17 mouse cellular contexts compared by ENCODE assay signal in the genomic region with DNA sequence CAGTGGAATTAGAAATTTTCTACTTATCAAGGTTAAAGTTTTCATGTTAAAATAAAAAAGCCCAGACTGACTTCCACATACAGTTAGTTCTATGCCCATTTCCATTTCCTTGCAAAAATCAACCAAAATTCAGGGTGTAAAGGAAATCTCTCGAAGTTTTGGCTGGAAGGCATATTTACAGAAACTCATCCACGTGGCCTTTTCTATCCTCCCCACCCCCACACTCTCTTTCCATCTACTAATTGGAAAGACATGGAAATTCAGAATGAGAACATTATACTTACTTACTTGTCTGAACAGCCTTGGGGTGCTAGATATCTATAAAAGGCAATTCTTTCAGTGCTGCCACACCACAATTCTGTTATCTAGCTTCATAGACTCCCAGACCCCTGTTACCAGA.
DNase-seq lines count a peak whose midpoint lies in the region; ATAC-seq and TF ChIP-seq lines count a peak whose summit lies in the region.
"Had no signal": no experiment of that assay in that cellular context is flagged by ENCODE, and none has a peak within 500 bp of the region (broad histone marks: within the 10 kb centered on the region; RNA-seq: fewer than 3 reads in every experiment).

No protein-coding gene starts in this region.

- no peak for DNase-seq in layer of hippocampus, adult 2 months (ENCODE audit: low spot score in 2 of 2)
- no peak for DNase-seq in layer of hippocampus, postnatal 25 days (ENCODE audit: extremely low spot score in 1 of 2, low spot score in 1 of 2)
- peak; percentile 23 for DNase-seq in adipocyte (ENCODE audit: low spot score)
- peak; percentile 48 for DNase-seq in embryonic facial prominence, embryonic 14.5 days (ENCODE audit: low spot score)
- no peak for DNase-seq in adrenal gland, adult 2 months
- DNase-seq: adrenal gland, postnatal 10 days; gastrocnemius, postnatal 36 days; kidney, adult 11 months; liver; liver, postnatal 0 days; right cerebral cortex, adult 18-20 months; thymus, postnatal 14 days had no signal

- H3K4me1 ChIP-seq in forebrain, embryonic 16.5 days (replicated peaks; ENCODE audit: control insufficient read depth, insufficient read depth, low read length): peaks cover 24% of the 10 kb centered on the region
- peaks cover 35% of the 10 kb centered on the region for H3K4me1 ChIP-seq in forebrain, embryonic 13.5 days
- H3K4me1 ChIP-seq in embryonic facial prominence, embryonic 14.5 days (ENCODE audit: control insufficient read depth, insufficient read depth, low read length): peaks cover 23% of the 10 kb centered on the region

- ATAC-seq in forebrain, embryonic 16.5 days: no peak
- no peak for ATAC-seq in forebrain, embryonic 13.5 days
- ATAC-seq in embryonic facial prominence, embryonic 14.5 days (ENCODE audit: low read depth): no peak
- ATAC-seq: liver, postnatal 0 days had no signal

- no peak overlapping the region for H3K9ac ChIP-seq in forebrain, embryonic 16.5 days (replicated peaks; ENCODE audit: low read depth, low read length)
- no peak overlapping the region for H3K9ac ChIP-seq in forebrain, embryonic 13.5 days
- H3K9ac ChIP-seq in embryonic facial prominence, embryonic 14.5 days (ENCODE audit: low read depth, low read length): no peak overlapping the region
- H3K9ac ChIP-seq: heart, embryonic 15.5 days; liver, postnatal 0 days; midbrain, embryonic 12.5 days; neural tube, embryonic 12.5 days had no signal

- no peaks in the 10 kb centered on the region for H3K36me3 ChIP-seq in forebrain, embryonic 16.5 days (ENCODE audit: control insufficient read depth, insufficient read depth)
- H3K36me3 ChIP-seq in forebrain, embryonic 13.5 days (ENCODE audit: poor library complexity, severe bottlenecking): no peaks in the 10 kb centered on the region
- H3K36me3 ChIP-seq in embryonic facial prominence, embryonic 14.5 days (ENCODE audit: control insufficient read depth, insufficient read depth, low read length): no peaks in the 10 kb centered on the region
- H3K36me3 ChIP-seq: heart, embryonic 15.5 days; midbrain, embryonic 12.5 days; neural tube, embryonic 12.5 days had no signal

- no peak for TF ChIP-seq CTCF in layer of hippocampus, adult 2 months (conservative IDR thresholded peaks at IDR 0.05)

- no peaks in the 10 kb centered on the region for H3K27me3 ChIP-seq in forebrain, embryonic 16.5 days (replicated peaks; ENCODE audit: control insufficient read depth, insufficient read depth, low read length)
- H3K27me3 ChIP-seq in forebrain, embryonic 13.5 days: no peaks in the 10 kb centered on the region
- H3K27me3 ChIP-seq in embryonic facial prominence, embryonic 14.5 days (replicated peaks; ENCODE audit: control insufficient read depth, insufficient read depth, low read length): no peaks in the 10 kb centered on the region
- H3K27me3 ChIP-seq: heart, embryonic 15.5 days; midbrain, embryonic 12.5 days; neural tube, embryonic 12.5 days had no signal

- H3K27ac ChIP-seq in forebrain, embryonic 16.5 days (ENCODE audit: low read length): peak overlapping the region; percentile 44
- no peak overlapping the region for H3K27ac ChIP-seq in forebrain, embryonic 13.5 days
- peak overlapping the region; percentile 91 for H3K27ac ChIP-seq in layer of hippocampus, adult 2 months
- H3K27ac ChIP-seq in embryonic facial prominence, embryonic 14.5 days (replicated peaks; ENCODE audit: low read depth, low read length): no peak overlapping the region
- H3K27ac ChIP-seq: heart, embryonic 15.5 days; midbrain, embryonic 12.5 days; neural tube, embryonic 12.5 days had no signal

- 41% methylated on average over 2 of the region's 2 CpGs for WGBS in forebrain, embryonic 16.5 days
- WGBS in forebrain, embryonic 13.5 days: 61% methylated on average over 2 of the region's 2 CpGs
- 23% methylated on average over 2 of the region's 2 CpGs for WGBS in embryonic facial prominence, embryonic 14.5 days

- H3K4me3 ChIP-seq in forebrain, embryonic 16.5 days (replicated peaks; ENCODE audit: low read length): no peak overlapping the region
- H3K4me3 ChIP-seq in forebrain, embryonic 13.5 days: no peak overlapping the region
- H3K4me3 ChIP-seq in layer of hippocampus, adult 2 months: no peak overlapping the region
- no peak overlapping the region for H3K4me3 ChIP-seq in embryonic facial prominence, embryonic 14.5 days (ENCODE audit: low read depth, low read length)
- H3K4me3 ChIP-seq: heart, embryonic 15.5 days; midbrain, embryonic 12.5 days; neural tube, embryonic 12.5 days had no signal

- H3K9me3 ChIP-seq in forebrain, embryonic 16.5 days (ENCODE audit: control insufficient read depth, low read length): no peaks in the 10 kb centered on the region
- no peaks in the 10 kb centered on the region for H3K9me3 ChIP-seq in forebrain, embryonic 13.5 days (replicated peaks)
- H3K9me3 ChIP-seq in embryonic facial prominence, embryonic 14.5 days (ENCODE audit: control insufficient read depth, low read length): no peaks in the 10 kb centered on the region
- H3K9me3 ChIP-seq: heart, embryonic 15.5 days; midbrain, embryonic 12.5 days; neural tube, embryonic 12.5 days had no signal

- H3K4me2 ChIP-seq in forebrain, embryonic 16.5 days (ENCODE audit: low read length): no peak overlapping the region
- no peak overlapping the region for H3K4me2 ChIP-seq in forebrain, embryonic 13.5 days
- H3K4me2 ChIP-seq in embryonic facial prominence, embryonic 14.5 days (ENCODE audit: low read depth, low read length): no peak overlapping the region
- H3K4me2 ChIP-seq: heart, embryonic 15.5 days; midbrain, embryonic 12.5 days; neural tube, embryonic 12.5 days had no signal

Comparison
In these comparisons a context has a peak if more than half of its experiments do, and no peak if none do; other contexts are left out.
1. H3K27ac ChIP-seq: peak in forebrain, embryonic 16.5 days (single experiment) and layer of hippocampus, adult 2 months (single experiment); none in forebrain, embryonic 13.5 days (single experiment) and embryonic facial prominence, embryonic 14.5 days (single experiment).
2. DNase-seq: peak in adipocyte (single experiment) and embryonic facial prominence, embryonic 14.5 days (single experiment); none in layer of hippocampus, adult 2 months (0 of 2), layer of hippocampus, postnatal 25 days (0 of 2) and adrenal gland, adult 2 months (single experiment).